Mouse (Mus musculus) ZHBTc4 (cell line): Measurements from ENCODE around the gene Map3k19.
A peak's percentile ranks its signal among the peaks of the same experiment; 100 is the strongest.

Experiments
- DNase-seq: peaks from one replicate; pipeline ENCODE4 v3.0.0-alpha.2; 2011; ENCODE audit warnings: low read depth, low spot score

The Map3k19 gene

GRCm38 (mm10) chr1:127854486-127855222 lies at the start of gene Map3k19:
Gene Map3k19, minus strand, starts transcription at chr1:127855031.
- DNase-seq: no peak

- DNase-seq: no peak
Measured at GRCm38 (mm10) chr1:127899401-127899800, 44.6 kb upstream of the Map3k19 start.

GRCm38 (mm10) chr1:127869276-127869675 lies 14.4 kb upstream of the Map3k19 start:
- no peak for DNase-seq

- DNase-seq: peak; percentile 96
Measured at GRCm38 (mm10) chr1:127868300-127869261, 13.8 kb upstream of the Map3k19 start, which contains the start of gene Rab3gap1. Gene Rab3gap1, plus strand, starts transcription at chr1:127868773.

- no peak for DNase-seq
Measured at GRCm38 (mm10) chr1:127863806-127864205, 9.0 kb upstream of the Map3k19 start.

GRCm38 (mm10) chr1:127861900-127862299 lies 7.1 kb upstream of the Map3k19 start:
- DNase-seq: no peak

- no peak for DNase-seq
Measured at GRCm38 (mm10) chr1:127860492-127860891, 5.7 kb upstream of the Map3k19 start.

GRCm38 (mm10) chr1:127859799-127860400 lies 5.1 kb upstream of the Map3k19 start:
- DNase-seq: no peak

GRCm38 (mm10) chr1:127858945-127859648 lies 4.3 kb upstream of the Map3k19 start:
- DNase-seq: no peak

- DNase-seq: no peak
Measured at GRCm38 (mm10) chr1:127850075-127850610, 4.7 kb downstream of the Map3k19 start.

- DNase-seq: no peak
Measured at GRCm38 (mm10) chr1:127845472-127845871, 9.4 kb downstream of the Map3k19 start.

GRCm38 (mm10) chr1:127838602-127839001 lies 16.2 kb downstream of the Map3k19 start:
- no peak for DNase-seq

GRCm38 (mm10) chr1:127836619-127837018 lies 18.2 kb downstream of the Map3k19 start:
- DNase-seq: no peak

- DNase-seq: no peak
Measured at GRCm38 (mm10) chr1:127834202-127834601, 20.6 kb downstream of the Map3k19 start.

- DNase-seq: no peak
Measured at GRCm38 (mm10) chr1:127833714-127834113, 21.1 kb downstream of the Map3k19 start.

GRCm38 (mm10) chr1:127830215-127830921 lies 24.5 kb downstream of the Map3k19 start:
- no peak for DNase-seq

GRCm38 (mm10) chr1:127827325-127827724 lies 27.5 kb downstream of the Map3k19 start:
- peak; percentile 66 for DNase-seq

GRCm38 (mm10) chr1:127816381-127816780 lies 38.5 kb downstream of the Map3k19 start:
- no peak for DNase-seq

- DNase-seq: no peak
Measured at GRCm38 (mm10) chr1:127812929-127813328, 41.9 kb downstream of the Map3k19 start.

GRCm38 (mm10) chr1:127808671-127809070 lies 46.2 kb downstream of the Map3k19 start:
- no peak for DNase-seq
